Mouse (Mus musculus) MEL (cell line): ENCODE data around the gene Gm5580. TPM values are rescaled to one million over a fixed set of nuclear protein-coding genes. Genes with fewer than 3 reads are reported as not detected.

ENCODE experiments used
- DNase-seq: peaks from one replicate; pipeline ENCODE4 v3.0.0; 2011; ENCODE audit warnings: low read depth, low spot score
- H3K27ac ChIP-seq: 2 replicates; pipeline ENCODE4 v1.5.1; 2012; ENCODE audit warnings: low read depth, mild to moderate bottlenecking, control low read depth, low read length, moderate library complexity; ENCODE audit not compliant: control insufficient read depth
- H3K27me3 ChIP-seq, 2 experiments: fragments of 150-350 bp in 1 of 2; sonication (generic) in 1 of 2; 2 replicates each; pipeline ENCODE4 v1.6.1; 2012; ENCODE audit warnings: low read length in 2 of 2, mild to moderate bottlenecking in 2 of 2, improper control_type of control experiment in 1 of 2, moderate library complexity in 1 of 2; ENCODE audit not compliant: insufficient read depth in 2 of 2, control insufficient read depth in 1 of 2
- H3K36me3 ChIP-seq, 2 experiments: 2 replicates each; pipeline ENCODE4 v1.6.1; 2012 to 2014; ENCODE audit warnings: low read length in 2 of 2, improper control_type of control experiment in 1 of 2, inconsistent platforms in 1 of 2, mild to moderate bottlenecking in 1 of 2; ENCODE audit not compliant: insufficient read depth in 2 of 2, control insufficient read depth in 1 of 2
- H3K4me1 ChIP-seq, 2 experiments: fragments of 150-350 bp in 1 of 2; sonication (generic) in 1 of 2; 2 replicates each; pipeline ENCODE4 v1.6.1; 2012; ENCODE audit warnings: low read length in 2 of 2, improper control_type of control experiment in 1 of 2, mild to moderate bottlenecking in 1 of 2; ENCODE audit not compliant: insufficient read depth in 2 of 2, control insufficient read depth in 1 of 2
- H3K4me3 ChIP-seq, 2 experiments: fragments of 150-350 bp in 1 of 2; sonication (generic) in 1 of 2; 2 replicates each; pipeline ENCODE4 v1.5.1; 2012; ENCODE audit warnings: low read depth in 2 of 2, low read length in 2 of 2, mild to moderate bottlenecking in 2 of 2, moderate library complexity in 2 of 2, control low read depth in 1 of 2, improper control_type of control experiment in 1 of 2; ENCODE audit not compliant: control insufficient read depth in 1 of 2, insufficient read depth in 1 of 2
- H3K79me2 ChIP-seq: 2 replicates; pipeline ENCODE4 v1.6.1; 2012; ENCODE audit warnings: mild to moderate bottlenecking, low read length, moderate library complexity; ENCODE audit not compliant: control insufficient read depth, poor library complexity, insufficient read depth
- H3K9ac ChIP-seq: 2 replicates; pipeline ENCODE4 v1.6.1; 2012; ENCODE audit warnings: low read depth, mild to moderate bottlenecking, control low read depth, low read length, moderate library complexity; ENCODE audit not compliant: control insufficient read depth, poor library complexity, severe bottlenecking
- H3K9me3 ChIP-seq: fragments of 150-350 bp; sonication (generic); replicated peaks from 2 replicates; pipeline ENCODE4 v1.6.1; 2012; ENCODE audit warnings: mild to moderate bottlenecking, low read length, improper control_type of control experiment, moderate library complexity; ENCODE audit not compliant: insufficient read depth
- BHLHE40 ChIP-seq: IDR thresholded peaks from 2 replicates; pipeline ENCODE4 v1.6.1; 2012; ENCODE audit warnings: low read depth, mild to moderate bottlenecking, inconsistent platforms, low read length, improper control_type of control experiment, borderline replicate concordance
- CHD1 ChIP-seq: IDR thresholded peaks from 2 replicates; pipeline ENCODE4 v1.6.1; 2012; ENCODE audit warnings: low read depth, mild to moderate bottlenecking, inconsistent platforms, low read length, improper control_type of control experiment
- CHD2 ChIP-seq: IDR thresholded peaks from 2 replicates; pipeline ENCODE4 v1.6.1; 2011; ENCODE audit warnings: low read length, improper control_type of control experiment
- CTCF ChIP-seq, 3 experiments: IDR thresholded peaks in 2 of 3; conservative IDR thresholded peaks in 1 of 3; 2 replicates each; pipeline ENCODE4 v1.5.1; 2011 to 2012; ENCODE audit warnings: low read length in 3 of 3, low read depth in 2 of 3, mild to moderate bottlenecking in 2 of 3, improper control_type of control experiment in 1 of 3, inconsistent platforms in 1 of 3, mixed read lengths in 1 of 3, moderate library complexity in 1 of 3; ENCODE audit not compliant: control insufficient read depth in 1 of 3, insufficient read depth in 1 of 3, poor library complexity in 1 of 3, severe bottlenecking in 1 of 3
- E2F4 ChIP-seq: IDR thresholded peaks from 2 replicates; pipeline ENCODE4 v1.6.1; 2011; ENCODE audit warnings: low read depth, low read length, improper control_type of control experiment, borderline replicate concordance
- ELF1 ChIP-seq: IDR thresholded peaks from 2 replicates; pipeline ENCODE4 v1.6.1; 2014; ENCODE audit warnings: low read depth, mild to moderate bottlenecking, inconsistent platforms, low read length, improper control_type of control experiment, moderate library complexity
- EP300 ChIP-seq, 2 experiments: IDR thresholded peaks; 2 replicates each; pipeline ENCODE4 v1.6.1; 2011; ENCODE audit warnings: improper control_type of control experiment in 2 of 2, low read length in 2 of 2, low read depth in 1 of 2, mild to moderate bottlenecking in 1 of 2
- ETS1 ChIP-seq: IDR thresholded peaks from 2 replicates; pipeline ENCODE4 v1.6.1; 2012; ENCODE audit warnings: low read depth, mild to moderate bottlenecking, inconsistent platforms, low read length, improper control_type of control experiment, moderate library complexity
- GABPA ChIP-seq: IDR thresholded peaks from 2 replicates; pipeline ENCODE4 v1.6.1; 2012; ENCODE audit warnings: low read depth, mild to moderate bottlenecking, inconsistent platforms, low read length, improper control_type of control experiment, moderate library complexity
- GATA1 ChIP-seq: IDR thresholded peaks from 2 replicates; pipeline ENCODE4 v1.6.1; 2011; ENCODE audit warnings: low read depth, low read length, improper control_type of control experiment
- HCFC1 ChIP-seq: IDR thresholded peaks from 2 replicates; pipeline ENCODE4 v1.6.1; 2012; ENCODE audit warnings: low read depth, mild to moderate bottlenecking, inconsistent platforms, low read length, improper control_type of control experiment, moderate library complexity
- JUND ChIP-seq: IDR thresholded peaks from 2 replicates; pipeline ENCODE4 v1.6.1; 2011; ENCODE audit warnings: low read depth, mild to moderate bottlenecking, improper control_type of control experiment, low read length
- KAT2A ChIP-seq: conservative IDR thresholded peaks from 2 replicates; pipeline ENCODE4 v1.6.1; 2012; ENCODE audit warnings: low read depth, low read length, improper control_type of control experiment, inconsistent platforms
- MAFK ChIP-seq: IDR thresholded peaks from 2 replicates; pipeline ENCODE4 v1.6.1; 2011; ENCODE audit warnings: low read depth, mild to moderate bottlenecking, low read length, improper control_type of control experiment, borderline replicate concordance
- MAX ChIP-seq: IDR thresholded peaks from 2 replicates; pipeline ENCODE4 v1.6.1; 2011; ENCODE audit warnings: low read length, improper control_type of control experiment
- MAZ ChIP-seq: IDR thresholded peaks from 2 replicates; pipeline ENCODE4 v1.6.1; 2012; ENCODE audit warnings: low read depth, mild to moderate bottlenecking, inconsistent platforms, low read length, improper control_type of control experiment
- MEF2A ChIP-seq: IDR thresholded peaks from 2 replicates; pipeline ENCODE4 v1.6.1; 2014; ENCODE audit warnings: low read depth, mild to moderate bottlenecking, inconsistent platforms, low read length, improper control_type of control experiment; ENCODE audit not compliant: poor library complexity, insufficient replicate concordance, severe bottlenecking; ENCODE audit errors: extremely low read depth
- MXI1 ChIP-seq: IDR thresholded peaks from 2 replicates; pipeline ENCODE4 v1.6.1; 2011; ENCODE audit warnings: mild to moderate bottlenecking, low read depth, low read length, improper control_type of control experiment
- MYB ChIP-seq: IDR thresholded peaks from 2 replicates; pipeline ENCODE4 v1.6.1; 2011; ENCODE audit warnings: mild to moderate bottlenecking, low read depth, low read length, improper control_type of control experiment
- MYC ChIP-seq: IDR thresholded peaks from 2 replicates; pipeline ENCODE4 v1.6.1; 2011; ENCODE audit warnings: low read depth, mild to moderate bottlenecking, low read length, improper control_type of control experiment, moderate library complexity
- NELFE ChIP-seq: IDR thresholded peaks from 2 replicates; pipeline ENCODE4 v1.6.1; 2011; ENCODE audit warnings: low read depth, low read length, improper control_type of control experiment
- NRF1 ChIP-seq: IDR thresholded peaks from 2 replicates; pipeline ENCODE4 v1.6.1; 2014; ENCODE audit warnings: low read depth, mild to moderate bottlenecking, inconsistent platforms, low read length, improper control_type of control experiment, moderate library complexity; ENCODE audit not compliant: poor library complexity, insufficient read depth, severe bottlenecking
- POLR2A ChIP-seq, 2 experiments: IDR thresholded peaks; 2 replicates each; pipeline ENCODE4 v1.6.1; 2011 to 2012; ENCODE audit warnings: low read length in 2 of 2, mild to moderate bottlenecking in 2 of 2, control low read depth in 1 of 2, improper control_type of control experiment in 1 of 2, low read depth in 1 of 2, moderate library complexity in 1 of 2; ENCODE audit not compliant: control insufficient read depth in 1 of 2, insufficient read depth in 1 of 2, poor library complexity in 1 of 2
- POLR2AphosphoS2 ChIP-seq: IDR thresholded peaks from 2 replicates; pipeline ENCODE4 v1.6.1; 2011; ENCODE audit warnings: low read length, improper control_type of control experiment
- POLR2AphosphoS5 ChIP-seq: IDR thresholded peaks from 2 replicates; pipeline ENCODE4 v1.6.1; 2012; ENCODE audit warnings: low read depth, borderline replicate concordance, mild to moderate bottlenecking, inconsistent platforms, low read length, moderate library complexity, mixed read lengths
- RAD21 ChIP-seq: IDR thresholded peaks from 2 replicates; pipeline ENCODE4 v1.6.1; 2011; ENCODE audit warnings: mild to moderate bottlenecking, low read depth, low read length, improper control_type of control experiment
- RCOR1 ChIP-seq: IDR thresholded peaks from 2 replicates; pipeline ENCODE4 v1.6.1; 2012; ENCODE audit warnings: low read depth, mild to moderate bottlenecking, inconsistent platforms, low read length, improper control_type of control experiment
- SIN3A ChIP-seq: IDR thresholded peaks from 2 replicates; pipeline ENCODE4 v1.6.1; 2012; ENCODE audit warnings: low read length, improper control_type of control experiment, inconsistent platforms
- SMC3 ChIP-seq: IDR thresholded peaks from 2 replicates; pipeline ENCODE4 v1.6.1; 2011; ENCODE audit warnings: low read depth, low read length, improper control_type of control experiment
- TAL1 ChIP-seq: IDR thresholded peaks from 2 replicates; pipeline ENCODE4 v1.6.1; 2012; ENCODE audit warnings: mild to moderate bottlenecking, inconsistent platforms, low read length, moderate library complexity, mixed read lengths
- TBP ChIP-seq: IDR thresholded peaks from 2 replicates; pipeline ENCODE4 v1.8.0; 2011; ENCODE audit warnings: low read depth, low read length, improper control_type of control experiment
- TCF12 ChIP-seq: IDR thresholded peaks from 2 replicates; pipeline ENCODE4 v1.6.1; 2014; ENCODE audit warnings: low read depth, mild to moderate bottlenecking, inconsistent platforms, low read length, improper control_type of control experiment, moderate library complexity
- UBTF ChIP-seq: IDR thresholded peaks from 2 replicates; pipeline ENCODE4 v1.6.1; 2012; ENCODE audit warnings: low read depth, mild to moderate bottlenecking, inconsistent platforms, low read length, improper control_type of control experiment, moderate library complexity, borderline replicate concordance; ENCODE audit not compliant: insufficient read depth
- USF1 ChIP-seq: IDR thresholded peaks from 2 replicates; pipeline ENCODE4 v1.6.1; 2014; ENCODE audit warnings: low read depth, mild to moderate bottlenecking, inconsistent platforms, low read length, improper control_type of control experiment, moderate library complexity
- USF2 ChIP-seq, 2 experiments: IDR thresholded peaks; 2 replicates each; pipeline ENCODE4 v1.6.1; 2011 to 2012; ENCODE audit warnings: improper control_type of control experiment in 2 of 2, low read length in 2 of 2, borderline replicate concordance in 1 of 2, inconsistent platforms in 1 of 2, low read depth in 1 of 2, mild to moderate bottlenecking in 1 of 2; ENCODE audit not compliant: insufficient read depth in 1 of 2
- ZC3H11A ChIP-seq: IDR thresholded peaks from 2 replicates; pipeline ENCODE4 v1.6.1; 2012; ENCODE audit warnings: low read depth, mild to moderate bottlenecking, inconsistent platforms, low read length, improper control_type of control experiment
- ZKSCAN1 ChIP-seq: IDR thresholded peaks from 2 replicates; pipeline ENCODE4 v1.6.1; 2012; ENCODE audit warnings: low read depth, mild to moderate bottlenecking, inconsistent platforms, low read length, improper control_type of control experiment, moderate library complexity
- ZMIZ1 ChIP-seq: IDR thresholded peaks from 2 replicates; pipeline ENCODE4 v1.6.1; 2012; ENCODE audit warnings: low read depth, mild to moderate bottlenecking, inconsistent platforms, low read length, improper control_type of control experiment, moderate library complexity
- ZNF384 ChIP-seq: IDR thresholded peaks from 2 replicates; pipeline ENCODE4 v1.6.1; 2012; ENCODE audit warnings: low read depth, mild to moderate bottlenecking, inconsistent platforms, low read length, improper control_type of control experiment
- polyA plus RNA-seq, 2 experiments: library from polyadenylated mRNA; stranded (reverse) in 1 of 2; unstranded in 1 of 2; fragments of >175 nt in 1 of 2; fragments of >200 nt in 1 of 2; gene quantifications; 2 replicates each; pipeline versions ENCODE4 v1.2.1 to v1.2.4; 2012; ENCODE audit warnings: low replicate concordance in 2 of 2, low read depth in 1 of 2; ENCODE audit not compliant: insufficient read length in 2 of 2, insufficient read depth in 1 of 2, missing spikeins in 1 of 2
- total RNA-seq: library from RNA; depleted of rRNA; stranded (reverse); fragments of 300-350 nt; gene quantifications from 2 replicates; pipeline ENCODE4 v1.2.3, GENCODE M21; 2012

The Gm5580 gene
- total and polyA plus RNA-seq, 3 experiments = 0.54 to 2.0 TPM; not detected in 1

DNA sequence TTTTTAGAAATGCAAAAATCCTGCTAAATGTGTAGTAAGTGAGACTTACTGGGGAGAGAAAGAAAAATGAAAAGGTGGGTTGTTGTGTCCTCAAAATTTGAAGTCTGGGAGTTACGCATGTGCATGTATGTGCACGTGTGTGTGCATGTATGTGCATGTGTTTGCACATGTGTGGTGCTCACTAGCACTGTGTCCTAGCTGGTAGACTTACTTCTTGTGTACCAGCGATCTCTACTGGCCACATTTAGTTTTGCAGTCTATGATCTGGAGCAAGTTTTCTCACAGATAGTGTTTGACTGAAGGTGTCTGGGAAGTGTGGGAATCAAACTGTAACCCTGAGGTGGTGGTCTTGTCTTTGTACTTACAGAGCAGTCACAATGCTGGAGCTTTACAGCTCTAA lies 18.9 kb downstream of the Gm5580 start:
- Histone ChIP-seq H3K9me3 (no peaks in the 10 kb centered on the region), H3K27me3 (no peaks in the 10 kb centered on the region), H3K27ac (no peak overlapping the region), H3K9ac (no peak overlapping the region), H3K4me3 (no peak overlapping the region), H3K36me3 (no peaks in the 10 kb centered on the region), H3K4me1 (no peaks in the 10 kb centered on the region), H3K79me2 (no peaks in the 10 kb centered on the region)
- no peak for TF ChIP-seq NRF1
- no peak for TF ChIP-seq USF1
- TF ChIP-seq EP300 (IDR thresholded peaks at IDR 0.05; ENCODE audit: low read depth in 1 of 2, low read length in 2 of 2) = no peak
- TF ChIP-seq KAT2A = no peak
- TF ChIP-seq MYB = no peak
- no peak for TF ChIP-seq UBTF
- no peak for TF ChIP-seq ZKSCAN1
- TF ChIP-seq TBP = no peak
- no peak for TF ChIP-seq MEF2A
- peak; percentile 89 for TF ChIP-seq SMC3
- no peak for TF ChIP-seq USF2 (IDR thresholded peaks at IDR 0.05; ENCODE audit: borderline replicate concordance in 1 of 2, insufficient read depth in 1 of 2, low read depth in 1 of 2, low read length in 2 of 2)
- no peak for TF ChIP-seq NELFE
- peak; percentile 95 for TF ChIP-seq RAD21
- no peak for TF ChIP-seq MXI1
- no peak for TF ChIP-seq RCOR1
- TF ChIP-seq MAX = peak; percentile 74
- no peak for TF ChIP-seq POLR2AphosphoS2
- TF ChIP-seq CHD2 = no peak
- TF ChIP-seq E2F4 = no peak
- TF ChIP-seq ZC3H11A = peak; percentile 91
- TF ChIP-seq GATA1 = no peak
- no peak for TF ChIP-seq CHD1
- no peak for TF ChIP-seq HCFC1
- no peak; the same call in 1 of the 2 replicates for TF ChIP-seq BHLHE40
- TF ChIP-seq ETS1 = no peak
- no peak for TF ChIP-seq ZNF384
- 0 out of 2 replicates have a peak, but pooled peaks have one; percentile 49 for TF ChIP-seq MYC
- no peak for TF ChIP-seq MAZ
- no peak for TF ChIP-seq TCF12
- no peak for TF ChIP-seq SIN3A
- no peak for TF ChIP-seq GABPA
- no peak for TF ChIP-seq POLR2A (IDR thresholded peaks at IDR 0.05; ENCODE audit: control insufficient read depth in 1 of 2, insufficient read depth in 1 of 2, low read depth in 1 of 2, low read length in 2 of 2, poor library complexity in 1 of 2)
- no peak for TF ChIP-seq MAFK
- TF ChIP-seq ELF1 = no peak
- TF ChIP-seq POLR2AphosphoS5 = no peak
- peak; percentile 53 to 89 (median 80) for TF ChIP-seq CTCF (IDR thresholded peaks at IDR 0.05 in 2 of 3, conservative IDR thresholded peaks at IDR 0.05 in 1 of 3; ENCODE audit: control insufficient read depth in 1 of 3, insufficient read depth in 1 of 3, low read depth in 2 of 3, low read length in 3 of 3, poor library complexity in 1 of 3, severe bottlenecking in 1 of 3)
- no peak for TF ChIP-seq JUND
- no peak for TF ChIP-seq TAL1
- no peak for TF ChIP-seq ZMIZ1
- peak; percentile 70 for DNase-seq
